Mouse (Mus musculus): ENCODE data around the gene Mthfd1l. TPM values are rescaled to one million over a fixed set of nuclear protein-coding genes. Genes with fewer than 3 reads are reported as not detected.

The Mthfd1l gene
- polyA plus RNA-seq, 1 experiment from 2014 or later = 50.9 TPM

- Histone ChIP-seq H3K4me2 (no peak overlapping the region), H3K4me1 (replicated peaks; ENCODE audit: control insufficient read depth, insufficient read depth, low read length) (no peaks in the 10 kb centered on the region; the same call in 1 of the 2 replicates), H3K36me3 (ENCODE audit: control insufficient read depth, insufficient read depth, low read length) (no peaks in the 10 kb centered on the region), H3K9me3 (ENCODE audit: control insufficient read depth, low read length) (no peaks in the 10 kb centered on the region), H3K27ac (ENCODE audit: low read depth, low read length) (no peak overlapping the region), H3K27me3 (replicated peaks; ENCODE audit: control insufficient read depth, insufficient read depth, low read length) (no peaks in the 10 kb centered on the region), H3K9ac (ENCODE audit: low read depth, low read length) (no peak overlapping the region), H3K4me3 (ENCODE audit: low read depth, low read length) (no peak overlapping the region)
- WGBS = 78% methylated on average over 7 of the region's 7 CpGs
- ATAC-seq (replicated peaks; ENCODE audit: low FRiP score) = no peak
- DNase-seq (ENCODE audit: low spot score) = no peak
Observed at GRCm38 (mm10) chr10:4179049-4179790, 206.3 kb downstream of the Mthfd1l start.

- DNase-seq (ENCODE audit: low spot score) (no peak), ATAC-seq (replicated peaks; ENCODE audit: low FRiP score) (peak; percentile 62; the same call in 1 of the 2 replicates)
- no peaks in the 10 kb centered on the region for H3K36me3 ChIP-seq (ENCODE audit: control insufficient read depth, insufficient read depth, low read length)
- no peak overlapping the region for H3K4me2 ChIP-seq
- no peak overlapping the region for H3K4me3 ChIP-seq (ENCODE audit: low read depth, low read length)
- no peak overlapping the region for H3K9ac ChIP-seq (ENCODE audit: low read depth, low read length)
- WGBS = 64% methylated on average over 1 of the region's 1 CpGs
- no peaks in the 10 kb centered on the region for H3K9me3 ChIP-seq (ENCODE audit: control insufficient read depth, low read length)
- no peak overlapping the region; the same call in 1 of the 2 replicates for H3K27ac ChIP-seq (ENCODE audit: low read depth, low read length)
- no peaks in the 10 kb centered on the region for H3K27me3 ChIP-seq (replicated peaks; ENCODE audit: control insufficient read depth, insufficient read depth, low read length)
- no peaks in the 10 kb centered on the region; the same call in 1 of the 2 replicates for H3K4me1 ChIP-seq (replicated peaks; ENCODE audit: control insufficient read depth, insufficient read depth, low read length)
Observed at GRCm38 (mm10) chr10:4181953-4182352, 209.0 kb downstream of the Mthfd1l start.

GRCm38 (mm10) chr10:4182406-4182805, 209.5 kb downstream of the Mthfd1l start:
- no peak overlapping the region for H3K4me2 ChIP-seq
- ATAC-seq (replicated peaks; ENCODE audit: low FRiP score) (no peak), DNase-seq (ENCODE audit: low spot score) (peak; percentile 31)
- H3K36me3 ChIP-seq (ENCODE audit: control insufficient read depth, insufficient read depth, low read length) = no peaks in the 10 kb centered on the region
- H3K9ac ChIP-seq (ENCODE audit: low read depth, low read length) = no peak overlapping the region
- H3K4me1 ChIP-seq (replicated peaks; ENCODE audit: control insufficient read depth, insufficient read depth, low read length) = no peaks in the 10 kb centered on the region; the same call in 1 of the 2 replicates
- WGBS = 42% methylated on average over 2 of the region's 2 CpGs
- H3K27ac ChIP-seq (ENCODE audit: low read depth, low read length) = no peak overlapping the region
- H3K9me3 ChIP-seq (ENCODE audit: control insufficient read depth, low read length) = no peaks in the 10 kb centered on the region
- no peak overlapping the region for H3K4me3 ChIP-seq (ENCODE audit: low read depth, low read length)
- H3K27me3 ChIP-seq (replicated peaks; ENCODE audit: control insufficient read depth, insufficient read depth, low read length) = no peaks in the 10 kb centered on the region

GRCm38 (mm10) chr10:4188614-4189402, 215.9 kb downstream of the Mthfd1l start:
- Histone ChIP-seq H3K4me2 (no peak overlapping the region), H3K9ac (ENCODE audit: low read depth, low read length) (no peak overlapping the region), H3K27ac (ENCODE audit: low read depth, low read length) (no peak overlapping the region), H3K4me3 (ENCODE audit: low read depth, low read length) (no peak overlapping the region), H3K27me3 (replicated peaks; ENCODE audit: control insufficient read depth, insufficient read depth, low read length) (no peaks in the 10 kb centered on the region), H3K4me1 (replicated peaks; ENCODE audit: control insufficient read depth, insufficient read depth, low read length) (no peaks in the 10 kb centered on the region), H3K9me3 (ENCODE audit: control insufficient read depth, low read length) (no peaks in the 10 kb centered on the region), H3K36me3 (ENCODE audit: control insufficient read depth, insufficient read depth, low read length) (no peaks in the 10 kb centered on the region)
- 80% methylated on average over 18 of the region's 18 CpGs for WGBS
- DNase-seq (ENCODE audit: low spot score) (no peak), ATAC-seq (replicated peaks; ENCODE audit: low FRiP score) (no peak)

- Histone ChIP-seq H3K9ac (ENCODE audit: low read depth, low read length) (no peak overlapping the region), H3K4me2 (no peak overlapping the region), H3K9me3 (ENCODE audit: control insufficient read depth, low read length) (no peaks in the 10 kb centered on the region), H3K36me3 (ENCODE audit: control insufficient read depth, insufficient read depth, low read length) (no peaks in the 10 kb centered on the region), H3K4me1 (replicated peaks; ENCODE audit: control insufficient read depth, insufficient read depth, low read length) (no peaks in the 10 kb centered on the region), H3K27me3 (replicated peaks; ENCODE audit: control insufficient read depth, insufficient read depth, low read length) (no peaks in the 10 kb centered on the region), H3K27ac (ENCODE audit: low read depth, low read length) (no peak overlapping the region), H3K4me3 (ENCODE audit: low read depth, low read length) (no peak overlapping the region)
- 80% methylated on average over 6 of the region's 6 CpGs for WGBS
- DNase-seq (ENCODE audit: low spot score) (no peak), ATAC-seq (replicated peaks; ENCODE audit: low FRiP score) (no peak)
Observed at GRCm38 (mm10) chr10:4189422-4189821, 216.5 kb downstream of the Mthfd1l start.

GRCm38 (mm10) chr10:4198978-4199377, 226.1 kb downstream of the Mthfd1l start:
- H3K4me1 ChIP-seq (replicated peaks; ENCODE audit: control insufficient read depth, insufficient read depth, low read length) = no peaks in the 10 kb centered on the region
- H3K27ac ChIP-seq (ENCODE audit: low read depth, low read length) = no peak overlapping the region
- DNase-seq (ENCODE audit: low spot score) (no peak), ATAC-seq (replicated peaks; ENCODE audit: low FRiP score) (no peak)
- no peak overlapping the region for H3K4me3 ChIP-seq (ENCODE audit: low read depth, low read length)
- H3K9me3 ChIP-seq (ENCODE audit: control insufficient read depth, low read length) = no peaks in the 10 kb centered on the region
- H3K4me2 ChIP-seq = no peak overlapping the region
- no peaks in the 10 kb centered on the region for H3K36me3 ChIP-seq (ENCODE audit: control insufficient read depth, insufficient read depth, low read length)
- no peak overlapping the region for H3K9ac ChIP-seq (ENCODE audit: low read depth, low read length)
- WGBS = 77% methylated on average over 6 of the region's 6 CpGs
- no peaks in the 10 kb centered on the region for H3K27me3 ChIP-seq (replicated peaks; ENCODE audit: control insufficient read depth, insufficient read depth, low read length)

- Histone ChIP-seq H3K36me3 (ENCODE audit: control insufficient read depth, insufficient read depth, low read length) (no peaks in the 10 kb centered on the region), H3K27ac (ENCODE audit: low read depth, low read length) (no peak overlapping the region), H3K4me1 (replicated peaks; ENCODE audit: control insufficient read depth, insufficient read depth, low read length) (no peaks in the 10 kb centered on the region), H3K27me3 (replicated peaks; ENCODE audit: control insufficient read depth, insufficient read depth, low read length) (no peaks in the 10 kb centered on the region), H3K4me3 (ENCODE audit: low read depth, low read length) (no peak overlapping the region), H3K9me3 (ENCODE audit: control insufficient read depth, low read length) (no peaks in the 10 kb centered on the region), H3K4me2 (no peak overlapping the region), H3K9ac (ENCODE audit: low read depth, low read length) (no peak overlapping the region)
- ATAC-seq (replicated peaks; ENCODE audit: low FRiP score) (no peak), DNase-seq (ENCODE audit: low spot score) (no peak)
- 76% methylated on average over 6 of the region's 6 CpGs for WGBS
Observed at GRCm38 (mm10) chr10:4199926-4200325, 227.0 kb downstream of the Mthfd1l start.

GRCm38 (mm10) chr10:4200546-4201104, 227.7 kb downstream of the Mthfd1l start:
- 66% methylated on average over 5 of the region's 5 CpGs for WGBS
- no peaks in the 10 kb centered on the region for H3K36me3 ChIP-seq (ENCODE audit: control insufficient read depth, insufficient read depth, low read length)

More at GRCm38 (mm10) chr10:4200546-4201104, 227.7 kb downstream of the Mthfd1l start:
- DNase-seq (ENCODE audit: low spot score) = no peak
- no peak overlapping the region for H3K4me2 ChIP-seq
- H3K4me3 ChIP-seq (ENCODE audit: low read depth, low read length) = no peak overlapping the region
- H3K4me1 ChIP-seq (replicated peaks; ENCODE audit: control insufficient read depth, insufficient read depth, low read length) = no peaks in the 10 kb centered on the region
- no peak overlapping the region for H3K27ac ChIP-seq (ENCODE audit: low read depth, low read length)
- H3K27me3 ChIP-seq (replicated peaks; ENCODE audit: control insufficient read depth, insufficient read depth, low read length) = no peaks in the 10 kb centered on the region
- ATAC-seq (replicated peaks; ENCODE audit: low FRiP score) = no peak
- no peaks in the 10 kb centered on the region for H3K9me3 ChIP-seq (ENCODE audit: control insufficient read depth, low read length)
- H3K9ac ChIP-seq (ENCODE audit: low read depth, low read length) = no peak overlapping the region

All from liver, embryonic 11.5 days (tissue).